Mouse (Mus musculus) midbrain, embryonic 16.5 days (tissue): ENCODE measurements at regions not wholly inside any gene's neighbourhood (a gene's known extent, or its start where the extent isn't known, plus 50 kb on each side); places are given as distances from the start of the nearest gene placed in this dataset.

ENCODE experiments used
- ATAC-seq: fragments of 200-750 bp; cut with Nextera tagmentation; 2 replicates; pipeline ENCODE4 v1.8.0; 2017; ENCODE audit warnings: moderate TSS enrichment
- H3K27ac ChIP-seq: fragments of 300-500 bp; sonication (generic); 2 replicates; pipeline ENCODE4 v1.5.1; 2014; ENCODE audit warnings: mild to moderate bottlenecking, low read length, mixed read lengths
- H3K27me3 ChIP-seq: fragments of 300-500 bp; sonication (generic); 2 replicates; pipeline ENCODE4 v1.6.1; 2014; ENCODE audit warnings: low read depth, low read length, mixed read lengths; ENCODE audit not compliant: control insufficient read depth, insufficient read depth
- H3K36me3 ChIP-seq: fragments of 300-500 bp; sonication (generic); 2 replicates; pipeline ENCODE4 v1.6.1; 2014; ENCODE audit warnings: mild to moderate bottlenecking, low read length, moderate library complexity, mixed read lengths; ENCODE audit not compliant: control insufficient read depth, insufficient read depth
- H3K4me1 ChIP-seq: fragments of 300-500 bp; sonication (generic); 2 replicates; pipeline ENCODE4 v1.6.1; 2014; ENCODE audit warnings: mild to moderate bottlenecking, low read length, mixed read lengths; ENCODE audit not compliant: control insufficient read depth, insufficient read depth
- H3K4me2 ChIP-seq: fragments of 300-500 bp; sonication (generic); 2 replicates; pipeline ENCODE4 v1.6.1; 2014; ENCODE audit warnings: mild to moderate bottlenecking, low read length, mixed read lengths
- H3K4me3 ChIP-seq: fragments of 300-500 bp; sonication (generic); 2 replicates; pipeline ENCODE4 v1.5.1; 2014; ENCODE audit warnings: low read depth, mild to moderate bottlenecking, low read length, moderate library complexity, mixed read lengths
- H3K9ac ChIP-seq: fragments of 300-500 bp; sonication (generic); 2 replicates; pipeline ENCODE4 v1.6.1; 2014; ENCODE audit warnings: low read depth, low read length, mixed read lengths
- H3K9me3 ChIP-seq: fragments of 300-500 bp; sonication (generic); replicated peaks from 2 replicates; pipeline ENCODE4 v1.6.1; 2014; ENCODE audit warnings: mild to moderate bottlenecking, low read length, mixed read lengths; ENCODE audit not compliant: control insufficient read depth, poor library complexity, severe bottlenecking
- WGBS: fragments of 180-500 bp; shearing (Covaris S2); extraction: QIAGEN DNeasy Blood & Tissue Kit; methylation state at CpG from one replicate; pipeline ENCODE4 v1.1.7; 2014; 5-methylcytosine and 5-hydroxymethylcytosine counted together

- 59% methylated on average over 6 of the region's 6 CpGs for WGBS
- Histone ChIP-seq H3K9ac (no peak overlapping the region), H3K27ac (no peak overlapping the region), H3K27me3 (no peaks in the 10 kb centered on the region), H3K9me3 (no peaks in the 10 kb centered on the region), H3K4me1 (peaks cover 3% of the 10 kb centered on the region; the same call in 1 of the 2 replicates), H3K36me3 (no peaks in the 10 kb centered on the region), H3K4me3 (no peak overlapping the region), H3K4me2 (no peak overlapping the region)
- no peak for ATAC-seq
Observed at GRCm38 (mm10) chr7:39866674-39867428, 349.3 kb downstream of the Zfp619 start.

- H3K27me3 ChIP-seq = no peaks in the 10 kb centered on the region
- ATAC-seq = no peak
- no peak overlapping the region for H3K4me3 ChIP-seq
- H3K4me1 ChIP-seq = peaks cover 3% of the 10 kb centered on the region; the same call in 1 of the 2 replicates
- no peak overlapping the region for H3K4me2 ChIP-seq
- WGBS = 3% methylated on average over 3 of the region's 3 CpGs
- no peaks in the 10 kb centered on the region for H3K36me3 ChIP-seq
- H3K27ac ChIP-seq = no peak overlapping the region
- H3K9ac ChIP-seq = no peak overlapping the region
- H3K9me3 ChIP-seq = no peaks in the 10 kb centered on the region
Observed at GRCm38 (mm10) chr7:39867451-39867850, 349.9 kb downstream of the Zfp619 start.

GRCm38 (mm10) chr7:39882113-39882512 lies 364.5 kb downstream of the Zfp619 start:
- Histone ChIP-seq H3K27me3 (no peaks in the 10 kb centered on the region), H3K4me1 (no peaks in the 10 kb centered on the region), H3K27ac (no peak overlapping the region), H3K4me2 (no peak overlapping the region), H3K9me3 (no peaks in the 10 kb centered on the region), H3K9ac (no peak overlapping the region), H3K4me3 (no peak overlapping the region), H3K36me3 (no peaks in the 10 kb centered on the region)
- WGBS = 83% methylated on average over 1 of the region's 1 CpGs
- no peak for ATAC-seq

GRCm38 (mm10) chr7:39894208-39894896 lies 376.8 kb downstream of the Zfp619 start:
- peak overlapping the region; percentile 10; the same call in 1 of the 2 replicates for H3K27ac ChIP-seq

GRCm38 (mm10) chr7:39896918-39897317 lies 379.4 kb downstream of the Zfp619 start:
- Histone ChIP-seq H3K36me3 (no peaks in the 10 kb centered on the region), H3K4me1 (no peaks in the 10 kb centered on the region), H3K9ac (no peak overlapping the region), H3K4me2 (no peak overlapping the region), H3K9me3 (no peaks in the 10 kb centered on the region), H3K27me3 (no peaks in the 10 kb centered on the region), H3K27ac (no peak overlapping the region), H3K4me3 (no peak overlapping the region)
- no peak for ATAC-seq
- 80% methylated on average over 2 of the region's 2 CpGs for WGBS

More at GRCm38 (mm10) chr7:39894208-39894896, 376.8 kb downstream of the Zfp619 start:
- Histone ChIP-seq H3K4me3 (no peak overlapping the region), H3K36me3 (no peaks in the 10 kb centered on the region), H3K4me2 (no peak overlapping the region), H3K9ac (no peak overlapping the region), H3K4me1 (no peaks in the 10 kb centered on the region), H3K9me3 (no peaks in the 10 kb centered on the region), H3K27me3 (no peaks in the 10 kb centered on the region)
- peak; percentile 45 for ATAC-seq
- WGBS = 36% methylated on average over 7 of the region's 7 CpGs

GRCm38 (mm10) chr7:39898268-39898667 lies 380.7 kb downstream of the Zfp619 start:
- H3K9ac ChIP-seq = no peak overlapping the region
- H3K4me2 ChIP-seq = no peak overlapping the region
- no peak for ATAC-seq
- H3K9me3 ChIP-seq = no peaks in the 10 kb centered on the region
- H3K27me3 ChIP-seq = no peaks in the 10 kb centered on the region
- no peaks in the 10 kb centered on the region for H3K36me3 ChIP-seq
- no peak overlapping the region for H3K27ac ChIP-seq
- no peaks in the 10 kb centered on the region for H3K4me1 ChIP-seq
- 100% methylated on average over 1 of the region's 1 CpGs for WGBS
- H3K4me3 ChIP-seq = no peak overlapping the region

GRCm38 (mm10) chr7:39933946-39934345 lies 416.4 kb downstream of the Zfp619 start:
- Histone ChIP-seq H3K9ac (no peak overlapping the region), H3K27ac (no peak overlapping the region), H3K9me3 (no peaks in the 10 kb centered on the region), H3K4me1 (no peaks in the 10 kb centered on the region), H3K4me2 (no peak overlapping the region), H3K4me3 (no peak overlapping the region), H3K27me3 (no peaks in the 10 kb centered on the region), H3K36me3 (no peaks in the 10 kb centered on the region)
- no peak for ATAC-seq
- 83% methylated on average over 1 of the region's 1 CpGs for WGBS

- no peak for ATAC-seq
- H3K36me3 ChIP-seq = no peaks in the 10 kb centered on the region
- no peak overlapping the region for H3K27ac ChIP-seq
- no peaks in the 10 kb centered on the region for H3K4me1 ChIP-seq
- no peaks in the 10 kb centered on the region for H3K9me3 ChIP-seq
- H3K9ac ChIP-seq = no peak overlapping the region
- H3K4me2 ChIP-seq = no peak overlapping the region
- H3K4me3 ChIP-seq = no peak overlapping the region
- H3K27me3 ChIP-seq = no peaks in the 10 kb centered on the region
- WGBS = 89% methylated on average over 4 of the region's 4 CpGs
Observed at GRCm38 (mm10) chr7:39937262-39937661, 419.7 kb downstream of the Zfp619 start.

GRCm38 (mm10) chr7:39942262-39942900 lies 424.8 kb downstream of the Zfp619 start:
- Histone ChIP-seq H3K4me2 (no peak overlapping the region), H3K9me3 (no peaks in the 10 kb centered on the region), H3K36me3 (no peaks in the 10 kb centered on the region), H3K4me1 (no peaks in the 10 kb centered on the region), H3K27ac (no peak overlapping the region), H3K27me3 (no peaks in the 10 kb centered on the region), H3K9ac (no peak overlapping the region), H3K4me3 (no peak overlapping the region)
- WGBS = 29% methylated on average over 1 of the region's 1 CpGs
- ATAC-seq = no peak
